Mouse (Mus musculus) small intestine, adult 2 months (tissue): Measurements from ENCODE around the gene Pappa2. TPM values are rescaled to one million over a fixed set of nuclear protein-coding genes. Genes with fewer than 3 reads are reported as not detected.

Experiments
- H3K27ac ChIP-seq: fragments of 200-500 bp; 2 replicates; pipeline ENCODE4 v1.5.1; 2012; ENCODE audit warnings: low read depth, low read length, control low read depth, inconsistent platforms; ENCODE audit not compliant: insufficient read depth
- H3K27me3 ChIP-seq: fragments of 200-500 bp; 2 replicates; pipeline ENCODE4 v1.6.1; 2012; ENCODE audit warnings: mild to moderate bottlenecking, moderate library complexity, low read length, inconsistent platforms; ENCODE audit not compliant: control insufficient read depth, insufficient read depth
- H3K36me3 ChIP-seq: fragments of 200-500 bp; 2 replicates; pipeline ENCODE4 v1.6.1; 2012; ENCODE audit warnings: mild to moderate bottlenecking, low read length, control low read depth, inconsistent platforms; ENCODE audit not compliant: control insufficient read depth, insufficient read depth
- H3K4me1 ChIP-seq: fragments of 200-500 bp; 2 replicates; pipeline ENCODE4 v1.6.1; 2012; ENCODE audit warnings: low read length, inconsistent platforms, mixed read lengths; ENCODE audit not compliant: control insufficient read depth, insufficient read depth, insufficient read length
- H3K4me3 ChIP-seq: fragments of 200-500 bp; 2 replicates; pipeline ENCODE4 v1.5.1; 2012; ENCODE audit warnings: low read depth, mild to moderate bottlenecking, control low read depth, inconsistent platforms, low read length, moderate library complexity
- CTCF ChIP-seq: fragments of 200-500 bp; IDR thresholded peaks from 2 replicates; pipeline ENCODE4 v1.5.1; 2012; ENCODE audit warnings: low read depth, mild to moderate bottlenecking, control low read depth, inconsistent platforms, low read length, moderate library complexity, mixed read lengths; ENCODE audit not compliant: insufficient replicate concordance, insufficient read length; ENCODE audit errors: extremely low read depth
- POLR2A ChIP-seq: fragments of 200-500 bp; IDR thresholded peaks from 2 replicates; pipeline ENCODE4 v1.6.1; 2012; ENCODE audit warnings: low read depth, mild to moderate bottlenecking, control low read depth, inconsistent platforms, low read length, moderate library complexity
- WGBS: fragments of 180-500 bp; shearing (Covaris S2); methylation state at CpG from one replicate; pipeline ENCODE4 v1.1.7; 2018; 5-methylcytosine and 5-hydroxymethylcytosine counted together
- polyA plus RNA-seq: library from polyadenylated mRNA; depleted of rRNA; stranded (reverse); fragments of >200 nt; gene quantifications from 2 replicates; pipeline ENCODE4 v1.2.3, GENCODE M21; 2012

Gene Pappa2
- polyA plus RNA-seq, 1 experiment = 0.09 TPM

GRCm38 (mm10) chr1:158940966-158941365, 39.3 kb downstream of the Pappa2 start:
- Histone ChIP-seq H3K36me3 (no peaks in the 10 kb centered on the region), H3K4me3 (no peak overlapping the region), H3K27me3 (no peaks in the 10 kb centered on the region), H3K27ac (no peak overlapping the region), H3K4me1 (no peaks in the 10 kb centered on the region)
- TF ChIP-seq CTCF (no peak), POLR2A (no peak)
- 71% methylated on average over 3 of the region's 3 CpGs for WGBS

- H3K4me1 ChIP-seq = no peaks in the 10 kb centered on the region
- WGBS = 84% methylated on average over 3 of the region's 3 CpGs
- TF ChIP-seq POLR2A = no peak
- no peak for TF ChIP-seq CTCF
- H3K27ac ChIP-seq = no peak overlapping the region
- H3K27me3 ChIP-seq = no peaks in the 10 kb centered on the region
- H3K36me3 ChIP-seq = no peaks in the 10 kb centered on the region
- H3K4me3 ChIP-seq = no peak overlapping the region
Measured at GRCm38 (mm10) chr1:158934447-158934846, 45.8 kb downstream of the Pappa2 start.

GRCm38 (mm10) chr1:158931202-158931827, 49.0 kb downstream of the Pappa2 start:
- Histone ChIP-seq H3K27me3 (no peaks in the 10 kb centered on the region), H3K4me3 (no peak overlapping the region), H3K27ac (no peak overlapping the region), H3K4me1 (no peaks in the 10 kb centered on the region), H3K36me3 (no peaks in the 10 kb centered on the region)
- 61% methylated on average over 6 of the region's 6 CpGs for WGBS
- TF ChIP-seq POLR2A (no peak), CTCF (no peak)

GRCm38 (mm10) chr1:158929369-158929768, 50.9 kb downstream of the Pappa2 start:
- Histone ChIP-seq H3K4me1 (no peaks in the 10 kb centered on the region), H3K4me3 (no peak overlapping the region), H3K27ac (no peak overlapping the region), H3K36me3 (no peaks in the 10 kb centered on the region), H3K27me3 (no peaks in the 10 kb centered on the region)
- WGBS = 71% methylated on average over 3 of the region's 3 CpGs
- no peak for TF ChIP-seq CTCF
- no peak for TF ChIP-seq POLR2A

GRCm38 (mm10) chr1:158920451-158920850, 59.8 kb downstream of the Pappa2 start:
- H3K4me1 ChIP-seq = no peaks in the 10 kb centered on the region
- no peaks in the 10 kb centered on the region for H3K36me3 ChIP-seq
- H3K27me3 ChIP-seq = no peaks in the 10 kb centered on the region
- 63% methylated on average over 5 of the region's 5 CpGs for WGBS
- no peak overlapping the region for H3K27ac ChIP-seq
- no peak overlapping the region for H3K4me3 ChIP-seq
- no peak for TF ChIP-seq CTCF
- no peak for TF ChIP-seq POLR2A

- Histone ChIP-seq H3K36me3 (no peaks in the 10 kb centered on the region), H3K27me3 (no peaks in the 10 kb centered on the region), H3K4me3 (no peak overlapping the region), H3K4me1 (no peaks in the 10 kb centered on the region), H3K27ac (no peak overlapping the region)
- no peak for TF ChIP-seq CTCF
- TF ChIP-seq POLR2A = no peak
- WGBS = 62% methylated on average over 3 of the region's 3 CpGs
Measured at GRCm38 (mm10) chr1:158918890-158919289, 61.4 kb downstream of the Pappa2 start.

- WGBS = 71% methylated on average over 3 of the region's 3 CpGs
- no peaks in the 10 kb centered on the region for H3K27me3 ChIP-seq
- TF ChIP-seq CTCF (no peak), POLR2A (no peak)
- no peaks in the 10 kb centered on the region for H3K4me1 ChIP-seq
- H3K4me3 ChIP-seq = no peak overlapping the region
- H3K27ac ChIP-seq = no peak overlapping the region
- H3K36me3 ChIP-seq = no peaks in the 10 kb centered on the region
Measured at GRCm38 (mm10) chr1:158917067-158917466, 63.2 kb downstream of the Pappa2 start.
